Mouse (Mus musculus) splenic B cell, adult 2 months (primary cell): ENCODE measurements around the gene Sidt2.

Source experiments
- DNase-seq: peaks from one replicate; pipeline ENCODE4 v3.0.0-alpha.2; 2011; ENCODE audit warnings: low read depth, low spot score
- H3K27me3 ChIP-seq: 2 replicates; pipeline ENCODE4 v1.6.1; 2012; ENCODE audit warnings: mild to moderate bottlenecking, low read length, moderate library complexity, mixed read lengths; ENCODE audit not compliant: control insufficient read depth, poor library complexity, insufficient read depth, severe bottlenecking
- H3K36me3 ChIP-seq: 2 replicates; pipeline ENCODE4 v1.6.1; 2012; ENCODE audit warnings: mild to moderate bottlenecking, low read length, moderate library complexity, mixed read lengths; ENCODE audit not compliant: control insufficient read depth, poor library complexity, insufficient read depth, severe bottlenecking

Sidt2 gene

DNA sequence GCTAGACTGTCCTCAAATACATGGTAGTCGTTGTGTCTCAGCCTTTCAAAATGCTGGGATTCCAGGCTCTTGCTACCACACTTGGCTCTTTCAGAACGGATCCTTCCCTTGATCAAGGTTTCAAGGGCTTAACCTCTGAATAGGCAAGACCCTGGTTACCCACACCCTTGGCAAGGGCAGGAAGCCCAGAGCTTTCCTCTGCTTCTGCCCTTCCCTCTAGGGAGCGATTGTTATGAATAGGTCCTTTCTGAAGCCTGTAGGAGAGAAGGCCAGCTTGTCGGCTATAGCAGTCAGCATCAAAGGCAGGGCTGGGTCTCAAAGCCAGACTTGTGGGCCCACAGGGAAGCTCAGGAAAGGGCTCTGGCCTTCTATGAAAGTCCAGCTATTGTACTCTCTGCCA is 3.8 kb upstream of the Sidt2 start:
- Histone ChIP-seq H3K36me3 (no peaks in the 10 kb centered on the region), H3K27me3 (no peaks in the 10 kb centered on the region)
- DNase-seq, result no peak

DNA sequence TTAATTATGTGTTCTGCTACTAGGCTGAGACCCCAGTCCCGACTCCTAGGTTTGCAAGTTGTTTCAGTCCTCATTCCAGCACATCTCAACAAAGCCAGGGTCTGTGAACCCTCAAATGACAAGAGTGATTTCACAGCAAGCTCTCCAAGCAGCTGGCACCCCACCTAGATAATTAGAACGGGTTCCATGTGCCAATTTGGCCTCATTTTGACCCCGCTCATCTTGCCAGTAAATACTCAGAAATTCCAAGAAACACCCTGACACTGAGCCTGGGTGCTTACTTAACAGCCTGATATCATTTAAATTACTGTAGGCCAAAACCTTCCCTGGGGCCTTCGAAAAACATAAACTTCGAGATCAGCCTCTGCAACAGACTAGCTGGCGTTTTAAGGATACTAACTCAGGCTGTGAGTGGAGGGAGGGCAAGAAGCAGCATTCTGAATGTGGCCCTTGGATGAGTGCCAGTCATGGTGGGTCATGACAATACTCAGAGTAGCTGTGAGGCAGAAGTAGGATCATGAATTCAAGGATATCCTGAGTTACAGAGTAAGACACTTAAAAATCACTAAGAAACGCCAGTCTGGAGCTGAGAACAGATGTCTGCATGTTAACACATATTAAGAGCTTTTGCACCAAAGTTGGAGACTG is 3.1 kb upstream of the Sidt2 start:
- Histone ChIP-seq H3K27me3 (no peaks in the 10 kb centered on the region), H3K36me3 (no peaks in the 10 kb centered on the region)
- no peak for DNase-seq

DNA sequence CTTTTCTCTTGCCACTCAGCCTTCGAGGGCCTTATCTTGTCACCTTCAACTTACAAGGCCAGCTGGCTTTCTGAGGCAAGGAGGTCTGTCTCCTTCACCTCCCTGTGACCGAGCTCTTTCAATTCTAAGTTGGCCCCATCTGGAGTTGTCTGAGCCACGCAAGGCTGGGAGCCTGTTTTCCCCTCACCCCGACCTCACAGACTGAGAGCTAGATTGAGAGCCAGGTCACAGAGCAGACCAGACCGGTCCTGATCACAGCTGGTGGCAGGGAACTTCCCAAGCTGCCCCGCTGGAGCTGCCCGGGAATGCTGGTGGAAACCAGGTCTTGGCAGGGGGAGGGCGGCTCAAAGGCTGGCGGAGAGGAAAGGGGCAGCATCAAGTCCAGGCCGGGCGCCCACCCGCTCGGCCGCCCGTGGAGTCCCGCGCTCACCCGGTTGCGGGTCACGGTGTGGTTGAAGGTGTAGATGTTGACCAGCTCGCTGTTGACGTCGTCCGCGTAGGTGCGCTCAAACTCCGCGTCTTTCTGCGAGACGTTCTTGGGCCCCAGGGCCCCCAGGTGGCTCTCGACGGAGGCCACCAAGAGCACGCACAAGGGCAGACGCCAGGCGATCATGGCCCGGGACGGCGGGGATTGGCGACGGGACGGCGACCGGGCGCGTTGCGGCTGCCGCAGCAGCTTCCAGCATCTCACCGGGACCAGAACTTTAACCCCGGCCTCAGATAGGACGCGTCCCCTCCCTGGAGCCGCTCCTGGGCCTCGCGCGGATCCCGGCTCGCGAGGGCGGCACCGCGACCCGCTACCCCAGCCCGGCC is 558 bp downstream of the Sidt2 start:
- DNase-seq, result peak; percentile 66
- Histone ChIP-seq H3K27me3 (no peaks in the 10 kb centered on the region), H3K36me3 (peaks cover 4% of the 10 kb centered on the region)

DNA sequence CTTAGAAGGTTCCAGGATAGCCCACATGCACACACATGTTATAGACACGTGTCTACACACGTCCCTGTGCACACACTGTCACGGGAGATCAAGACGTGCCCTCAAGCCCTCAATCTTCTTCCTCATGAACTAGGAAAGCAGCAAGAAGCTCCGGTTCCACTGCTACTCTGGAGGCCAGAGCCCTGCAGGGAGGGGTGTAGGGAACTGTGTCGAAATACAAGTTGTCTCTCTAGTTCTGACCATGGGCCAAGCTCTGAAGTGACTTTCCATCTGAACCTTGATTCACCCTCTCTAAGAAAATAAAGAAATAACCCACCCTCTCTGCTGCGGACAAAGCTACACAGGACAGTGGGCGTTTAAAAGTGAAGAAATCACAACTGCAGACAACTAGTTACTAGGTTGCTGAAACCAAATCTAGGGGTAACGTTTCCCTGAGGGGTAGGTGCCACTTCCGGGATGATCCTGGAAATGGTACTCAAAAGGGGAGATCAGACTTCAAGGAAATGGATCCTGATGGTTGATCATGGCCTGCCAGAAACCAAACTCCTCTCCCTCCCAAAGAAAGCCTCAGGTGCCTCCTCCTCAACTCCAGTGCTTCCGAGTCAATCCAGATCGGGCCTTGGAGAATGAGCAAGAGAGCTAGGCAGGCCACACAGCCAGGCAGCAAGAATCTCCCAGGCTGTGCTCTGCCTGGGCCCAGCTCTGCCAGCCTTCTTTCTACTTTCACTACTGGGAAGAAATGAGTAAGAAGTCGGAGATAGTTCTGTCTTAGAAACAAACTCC is 1.4 kb downstream of the Sidt2 start:
- DNase-seq, result no peak
- peaks cover 7% of the 10 kb centered on the region for H3K36me3 ChIP-seq
- no peaks in the 10 kb centered on the region for H3K27me3 ChIP-seq

DNA sequence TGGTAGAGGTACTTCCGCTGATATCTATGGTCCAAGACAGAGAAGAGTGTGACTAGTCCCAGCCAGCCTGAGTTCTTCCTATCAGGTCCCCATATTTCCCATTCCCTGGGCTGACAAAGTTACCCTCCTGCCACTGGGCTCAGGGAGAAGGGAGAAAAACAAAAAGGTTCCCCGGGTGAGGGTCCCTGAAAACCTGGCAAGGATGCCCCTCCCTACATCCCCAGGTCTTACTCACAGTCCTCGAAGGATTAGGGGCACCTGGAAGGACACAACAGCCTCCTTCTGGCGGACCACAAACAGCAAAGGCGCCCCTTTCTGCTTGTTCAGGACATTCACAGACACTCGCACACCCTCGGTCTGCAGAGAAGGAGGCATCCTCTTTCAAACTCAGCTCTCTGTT is 2.2 kb downstream of the Sidt2 start:
- Histone ChIP-seq H3K36me3 (peaks cover 7% of the 10 kb centered on the region), H3K27me3 (no peaks in the 10 kb centered on the region)
- no peak for DNase-seq

DNA sequence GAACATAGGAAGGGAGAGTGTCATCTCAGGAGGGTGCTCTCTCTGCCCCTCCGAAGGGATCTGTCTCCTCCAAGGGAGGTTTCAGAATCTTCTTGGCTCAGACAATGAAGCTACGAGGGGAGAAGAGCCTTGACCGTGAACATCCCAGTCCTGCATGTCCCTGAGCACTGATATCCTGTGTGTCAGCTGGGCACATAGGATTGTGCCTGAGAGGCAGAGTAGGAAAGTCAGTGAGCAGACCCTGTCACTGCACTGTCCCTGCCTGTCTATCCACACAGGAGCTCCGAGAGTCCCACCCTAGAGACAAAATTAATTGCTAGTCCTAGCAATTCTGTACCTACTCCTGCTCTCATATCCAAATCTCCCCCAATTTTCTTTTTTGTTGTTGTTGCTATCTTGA is 3.0 kb downstream of the Sidt2 start:
- no peak for DNase-seq
- no peaks in the 10 kb centered on the region for H3K27me3 ChIP-seq
- H3K36me3 ChIP-seq, result peaks cover 7% of the 10 kb centered on the region

DNA sequence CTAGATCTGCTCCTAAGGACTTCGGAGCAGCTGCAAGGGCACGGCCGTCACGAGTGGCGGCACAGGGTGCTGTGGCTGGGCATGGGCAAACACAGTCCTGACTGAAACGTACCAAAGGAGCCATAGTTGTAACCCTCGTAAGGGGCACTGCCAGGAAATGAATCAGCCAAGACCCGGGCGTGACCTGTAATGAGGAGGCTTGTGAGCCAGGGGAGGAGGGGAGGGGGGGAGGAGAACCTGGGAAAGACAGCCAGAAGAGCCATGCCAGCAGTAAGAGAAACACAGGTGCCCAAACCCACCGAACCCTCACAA is 8.2 kb downstream of the Sidt2 start:
- H3K36me3 ChIP-seq, result peaks cover 15% of the 10 kb centered on the region
- no peaks in the 10 kb centered on the region for H3K27me3 ChIP-seq
- DNase-seq, result no peak

DNA sequence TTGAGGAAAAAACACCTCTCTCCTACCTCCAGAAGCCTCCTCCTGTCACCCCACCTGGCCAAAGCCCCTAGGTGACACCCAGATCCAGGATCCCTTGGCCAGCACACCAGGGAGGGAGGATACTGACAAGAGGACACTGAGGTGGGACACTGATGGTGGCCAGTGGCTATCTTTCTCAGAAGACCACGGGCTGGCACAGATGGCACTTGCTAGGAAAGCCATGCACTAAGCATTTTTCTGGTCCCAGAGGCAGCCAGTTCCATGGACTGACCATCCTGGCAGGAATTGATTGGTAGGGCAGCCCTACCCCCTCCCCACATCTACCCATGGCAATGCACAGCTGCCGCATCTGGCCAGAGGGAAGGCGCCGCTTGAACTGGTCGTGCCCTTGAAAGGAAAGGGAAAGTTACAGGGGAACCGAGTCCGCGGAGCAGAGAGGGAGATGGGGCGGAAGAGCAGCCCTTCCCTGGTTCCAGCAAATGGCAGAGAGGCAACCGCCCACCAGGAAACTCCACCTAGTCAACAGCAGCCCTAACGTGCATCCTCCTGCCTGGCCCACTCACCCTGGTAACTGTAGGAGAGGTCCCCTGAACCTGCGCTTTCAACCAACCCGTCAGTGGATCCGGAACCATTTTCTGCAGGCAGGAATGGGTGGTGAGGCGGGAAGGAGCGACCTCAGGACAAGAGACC is 8.7 kb downstream of the Sidt2 start:
- no peaks in the 10 kb centered on the region for H3K27me3 ChIP-seq
- no peak for DNase-seq
- peaks cover 19% of the 10 kb centered on the region for H3K36me3 ChIP-seq

DNA sequence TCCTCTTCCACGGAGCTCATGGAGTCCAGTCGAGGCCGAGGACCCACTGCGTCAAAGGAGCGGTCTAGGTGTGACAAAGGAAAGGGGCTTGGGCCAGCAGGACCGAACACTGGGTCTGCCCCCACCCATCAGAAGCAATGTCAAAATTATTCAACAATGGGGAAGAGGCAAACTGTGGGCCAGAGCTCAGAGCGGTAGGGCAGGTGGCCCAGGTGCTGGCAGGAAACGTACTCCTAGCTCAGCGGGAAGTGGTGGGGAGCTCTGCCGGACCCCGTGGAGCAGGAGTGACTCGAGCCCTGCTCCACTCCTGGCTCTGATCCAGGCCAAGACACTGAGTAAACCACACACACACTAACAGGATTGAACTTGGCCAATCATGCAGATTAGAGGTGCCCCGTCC is 9.3 kb downstream of the Sidt2 start:
- H3K36me3 ChIP-seq, result peaks cover 17% of the 10 kb centered on the region
- peak; percentile 38 for DNase-seq
- H3K27me3 ChIP-seq, result no peaks in the 10 kb centered on the region

DNA sequence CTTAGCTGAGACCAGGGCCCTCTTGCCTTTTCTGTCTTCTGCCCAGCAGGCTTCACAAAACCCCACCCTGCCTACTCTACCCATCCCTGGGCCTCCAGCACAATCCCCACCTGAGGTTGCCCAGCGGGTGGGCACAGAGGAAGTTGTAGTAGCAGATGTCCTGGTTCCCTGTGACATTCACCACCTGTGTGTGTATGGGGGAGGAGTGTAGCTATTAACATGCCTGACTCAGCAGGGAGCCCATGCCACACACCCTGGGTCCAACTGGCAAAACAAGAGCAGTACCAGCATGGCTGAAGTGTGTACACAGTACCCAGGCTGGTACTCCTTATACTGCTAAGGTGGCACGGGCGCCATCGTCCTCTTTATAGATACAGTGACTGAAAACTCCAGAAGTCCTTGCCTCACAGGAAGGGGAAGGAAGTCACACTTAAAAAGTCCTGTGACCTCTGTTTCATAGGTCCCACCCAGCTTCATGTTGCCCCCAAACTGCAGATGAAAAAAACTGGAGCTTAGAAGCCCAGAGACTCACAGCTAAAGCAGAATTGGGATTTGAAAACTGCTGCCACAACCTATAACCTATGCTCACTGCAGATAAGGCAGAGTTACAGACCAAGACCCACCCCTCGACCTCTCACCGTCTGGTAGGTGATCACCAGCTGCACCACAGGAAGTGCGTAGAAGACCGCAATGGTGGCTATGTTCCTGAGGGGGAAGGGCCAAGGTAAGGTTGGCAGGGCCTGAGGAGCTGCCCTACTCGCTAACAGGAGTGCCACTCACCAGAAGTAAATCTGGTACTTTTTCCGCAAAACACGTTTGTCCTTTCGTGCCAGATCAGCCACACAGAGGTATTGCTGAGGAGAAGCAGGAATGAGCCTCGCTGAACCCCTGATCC is 10.3 kb downstream of the Sidt2 start:
- peak; percentile 93 for DNase-seq
- peaks cover 17% of the 10 kb centered on the region for H3K36me3 ChIP-seq
- H3K27me3 ChIP-seq, result no peaks in the 10 kb centered on the region

DNA sequence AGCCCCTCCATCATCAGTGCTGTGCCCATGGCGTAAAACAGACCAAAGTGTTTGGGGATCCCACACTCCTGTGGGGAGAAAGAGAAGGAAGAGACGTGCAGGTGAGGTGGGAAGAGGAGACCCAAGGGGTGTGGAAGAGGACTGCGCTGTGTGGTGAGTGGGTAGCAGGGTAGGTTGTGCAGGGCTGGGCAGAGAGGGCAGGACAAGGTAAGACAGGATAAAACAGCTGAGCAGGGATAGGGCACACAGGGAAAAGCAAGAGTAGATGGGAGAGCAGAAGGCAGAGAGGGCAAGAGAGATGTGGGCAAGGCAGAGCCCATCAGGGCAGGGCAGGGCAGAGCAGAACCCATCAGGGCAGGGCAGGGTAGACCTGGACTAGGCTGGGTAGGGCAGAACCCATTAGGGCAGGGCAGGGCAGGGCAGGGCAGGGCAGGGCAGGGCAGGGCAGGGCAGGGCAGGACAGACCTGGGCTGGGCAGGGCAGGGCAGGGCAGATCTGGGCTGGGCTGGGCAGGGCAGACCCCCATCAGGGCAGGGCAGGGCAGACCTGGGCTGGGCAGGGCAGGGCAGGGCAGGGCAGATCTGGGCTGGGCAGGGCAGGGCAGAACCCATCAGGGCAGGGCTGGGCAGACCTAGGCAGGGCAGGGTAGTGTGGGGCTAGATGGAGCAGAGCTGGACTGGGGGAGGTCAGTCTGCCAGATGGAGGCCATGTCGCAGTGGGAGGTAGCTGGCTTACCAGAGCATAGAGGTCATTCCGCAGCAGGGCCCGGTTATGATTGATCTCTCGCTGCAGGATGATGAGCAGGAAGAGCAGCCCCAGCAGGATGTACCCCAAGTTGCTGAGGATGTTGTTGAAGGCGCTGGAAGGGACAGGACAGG is 11.2 kb downstream of the Sidt2 start:
- Histone ChIP-seq H3K36me3 (peaks cover 16% of the 10 kb centered on the region), H3K27me3 (no peaks in the 10 kb centered on the region)
- no peak for DNase-seq

DNA sequence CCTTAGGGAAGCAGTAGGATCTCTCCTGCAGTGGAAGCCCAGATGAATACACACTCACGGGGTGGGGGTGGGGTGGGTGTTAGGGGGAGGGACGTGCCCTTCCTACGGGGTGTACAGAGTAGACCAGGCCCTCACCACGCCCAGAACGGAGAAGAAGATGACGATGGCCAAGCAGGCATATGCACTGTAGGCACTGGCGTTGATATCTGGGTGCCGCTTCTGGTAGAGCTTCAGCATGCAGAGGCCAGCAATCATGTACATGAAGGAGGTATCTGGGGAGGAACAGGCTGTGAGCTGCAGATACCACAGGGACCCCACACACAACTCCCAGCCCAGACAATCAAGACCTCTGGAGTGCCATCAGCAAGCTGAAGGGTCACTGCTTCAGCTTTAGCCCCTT is 12.1 kb downstream of the Sidt2 start:
- Histone ChIP-seq H3K36me3 (peaks cover 20% of the 10 kb centered on the region), H3K27me3 (no peaks in the 10 kb centered on the region)
- DNase-seq, result no peak

DNA sequence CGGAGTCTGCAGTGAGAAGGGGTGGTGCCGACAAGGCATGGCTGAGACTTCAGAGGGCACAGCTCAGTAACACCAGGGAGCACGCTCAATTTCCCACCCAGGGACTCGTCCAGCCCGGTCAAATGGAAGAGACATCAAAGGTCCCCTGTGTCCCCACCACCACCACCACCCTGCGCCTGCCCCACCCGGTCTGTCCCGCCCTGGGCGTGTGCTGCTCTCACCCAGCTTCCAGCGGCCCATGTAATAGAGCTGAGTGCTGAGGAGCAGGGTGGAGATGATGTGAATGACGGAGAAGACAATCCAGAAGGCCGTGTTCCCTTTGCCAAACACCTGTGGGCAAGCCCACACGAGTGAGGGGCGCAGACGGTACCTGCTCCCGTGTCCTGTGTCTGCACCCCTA is 12.6 kb downstream of the Sidt2 start:
- Histone ChIP-seq H3K36me3 (peaks cover 20% of the 10 kb centered on the region), H3K27me3 (no peaks in the 10 kb centered on the region)
- no peak for DNase-seq
